Mouse (Mus musculus): ENCODE results near the gene Sacs. TPM values are rescaled to one million over a fixed set of nuclear protein-coding genes. Genes with fewer than 3 reads are reported as not detected.

The Sacs gene
- polyA plus RNA-seq, 1 experiment from 2014 or later: 0.75 TPM

DNA sequence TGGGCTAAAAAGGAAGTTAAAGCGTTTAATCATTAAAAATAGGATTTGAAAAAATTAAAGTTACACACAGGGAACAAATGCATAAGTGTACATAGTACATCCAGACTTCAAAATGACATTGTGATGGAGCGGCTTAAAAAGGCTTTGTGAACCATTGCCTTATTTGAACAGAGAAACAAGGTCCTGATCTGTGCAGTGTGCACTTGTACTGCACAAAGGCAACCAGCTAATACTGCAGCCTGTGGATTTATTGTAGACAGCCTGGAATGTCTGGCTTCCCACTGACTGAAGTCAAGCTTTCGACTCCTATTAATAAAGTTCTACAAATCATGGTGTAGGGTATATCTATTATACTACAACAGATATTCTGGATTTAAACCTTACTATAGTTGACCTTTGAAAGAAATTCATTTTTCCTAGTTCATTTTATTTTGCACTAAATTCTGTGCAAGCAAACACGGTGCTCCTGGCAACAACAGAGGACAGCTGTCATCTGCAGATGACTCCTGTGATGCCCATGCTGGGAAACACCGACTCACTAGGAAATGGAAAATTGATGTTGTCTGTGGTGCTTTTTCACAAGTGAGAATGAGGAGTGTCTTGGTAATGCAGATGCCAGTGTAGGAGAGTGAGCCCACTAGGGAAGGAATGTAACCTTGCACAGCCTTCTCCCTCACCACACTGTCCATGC lies 86.3 kb downstream of the Sacs start:
- no peak overlapping the region for H3K4me3 ChIP-seq (ENCODE audit: low read depth, low read length)
- no peak for ATAC-seq
- no peak for TF ChIP-seq EP300 (IDR thresholded peaks at IDR 0.05)
- TF ChIP-seq CTCF (IDR thresholded peaks at IDR 0.05): no peak
- no peak overlapping the region for H3K27ac ChIP-seq (ENCODE audit: low read length)
- no peaks in the 10 kb centered on the region for H3K27me3 ChIP-seq (replicated peaks; ENCODE audit: insufficient read depth, low read length)
- no peaks in the 10 kb centered on the region for H3K36me3 ChIP-seq (ENCODE audit: insufficient read depth, low read length)
- no peaks in the 10 kb centered on the region for H3K9me3 ChIP-seq (ENCODE audit: low read length)
- WGBS: 71% methylated on average over 5 of the region's 5 CpGs
- H3K4me2 ChIP-seq (replicated peaks; ENCODE audit: low read depth, low read length): no peak overlapping the region
- no peak overlapping the region for H3K9ac ChIP-seq (replicated peaks; ENCODE audit: low read depth)
- no peak for DNase-seq (ENCODE audit: low spot score)
- H3K4me1 ChIP-seq (ENCODE audit: insufficient read depth, low read depth, low read length): no peaks in the 10 kb centered on the region

DNA sequence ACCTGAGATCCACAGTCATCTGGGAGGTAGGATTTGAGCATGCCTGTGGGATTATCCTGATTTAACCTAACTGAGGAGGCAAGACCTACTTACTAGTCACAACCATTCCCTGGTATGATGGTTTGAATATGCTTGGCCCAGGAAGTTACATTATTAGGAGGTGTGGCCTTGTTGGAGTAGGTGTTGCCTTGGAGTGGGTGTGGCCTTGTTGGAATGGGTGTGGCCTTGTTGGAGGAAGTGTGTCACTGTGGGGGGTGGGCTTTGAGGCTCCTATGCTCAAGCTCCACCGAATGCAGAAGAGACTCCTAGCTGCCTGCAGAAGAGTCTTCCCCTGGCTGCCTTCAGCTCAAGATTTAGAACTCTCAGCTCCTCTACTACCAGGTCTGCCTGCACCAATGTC lies 87.9 kb downstream of the Sacs start:
- DNase-seq (ENCODE audit: low spot score): no peak
- Histone ChIP-seq H3K27ac (ENCODE audit: low read length) (no peak overlapping the region), H3K27me3 (replicated peaks; ENCODE audit: insufficient read depth, low read length) (no peaks in the 10 kb centered on the region), H3K9ac (replicated peaks; ENCODE audit: low read depth) (no peak overlapping the region), H3K36me3 (ENCODE audit: insufficient read depth, low read length) (no peaks in the 10 kb centered on the region), H3K4me2 (replicated peaks; ENCODE audit: low read depth, low read length) (no peak overlapping the region), H3K9me3 (ENCODE audit: low read length) (no peaks in the 10 kb centered on the region), H3K4me1 (ENCODE audit: insufficient read depth, low read depth, low read length) (no peaks in the 10 kb centered on the region), H3K4me3 (ENCODE audit: low read depth, low read length) (no peak overlapping the region)
- 86% methylated on average over 1 of the region's 1 CpGs for WGBS
- ATAC-seq: no peak
- no peak for TF ChIP-seq CTCF (IDR thresholded peaks at IDR 0.05)
- no peak for TF ChIP-seq EP300 (IDR thresholded peaks at IDR 0.05)

DNA sequence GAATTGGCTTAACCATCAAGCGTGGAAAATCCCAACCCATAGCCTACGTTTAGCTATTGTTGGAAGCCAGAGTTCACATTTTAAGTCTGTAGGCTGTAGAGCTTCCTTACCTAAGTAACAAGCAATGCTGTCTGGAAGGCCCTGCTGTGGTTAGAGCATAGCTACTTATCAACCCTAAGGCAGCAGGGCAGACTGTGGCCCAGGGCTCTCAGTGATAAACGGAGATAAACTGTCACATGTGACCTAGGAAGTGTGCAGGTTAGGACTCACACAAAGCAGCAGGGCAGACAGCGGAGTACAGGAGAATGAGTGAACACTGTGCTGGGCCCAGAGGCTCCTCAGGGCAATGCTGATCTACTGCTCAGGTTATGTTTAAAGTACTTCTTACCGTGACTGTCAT lies 91.5 kb downstream of the Sacs start:
- DNase-seq (ENCODE audit: low spot score): no peak
- Histone ChIP-seq H3K9ac (replicated peaks; ENCODE audit: low read depth) (no peak overlapping the region), H3K4me1 (ENCODE audit: insufficient read depth, low read depth, low read length) (no peaks in the 10 kb centered on the region), H3K4me2 (replicated peaks; ENCODE audit: low read depth, low read length) (no peak overlapping the region), H3K27ac (ENCODE audit: low read length) (no peak overlapping the region), H3K27me3 (replicated peaks; ENCODE audit: insufficient read depth, low read length) (no peaks in the 10 kb centered on the region), H3K9me3 (ENCODE audit: low read length) (no peaks in the 10 kb centered on the region), H3K4me3 (ENCODE audit: low read depth, low read length) (no peak overlapping the region), H3K36me3 (ENCODE audit: insufficient read depth, low read length) (no peaks in the 10 kb centered on the region)
- no peak for ATAC-seq
- 75% methylated on average over 5 of the region's 5 CpGs for WGBS
- no peak for TF ChIP-seq CTCF (IDR thresholded peaks at IDR 0.05)
- TF ChIP-seq EP300 (IDR thresholded peaks at IDR 0.05): no peak

DNA sequence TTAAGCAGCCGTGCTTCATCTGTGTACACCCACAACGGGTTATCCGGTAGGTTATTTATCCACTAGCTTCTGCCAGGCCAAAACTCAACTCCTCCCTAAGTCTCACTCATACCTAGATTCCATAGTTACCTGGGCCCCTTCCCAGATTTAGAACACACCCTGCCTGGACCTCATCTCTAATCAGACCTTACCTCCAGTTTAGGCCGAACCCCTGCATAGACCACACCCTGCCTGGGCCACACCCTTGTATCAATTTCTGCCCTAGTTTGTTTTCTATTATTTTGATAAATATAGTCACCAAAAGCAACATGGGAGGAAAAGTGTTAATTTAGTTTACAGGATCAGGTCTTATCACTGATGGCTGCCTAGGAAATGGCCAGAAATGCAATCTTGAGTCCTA lies 91.9 kb downstream of the Sacs start:
- no peaks in the 10 kb centered on the region for H3K4me1 ChIP-seq (ENCODE audit: insufficient read depth, low read depth, low read length)
- H3K36me3 ChIP-seq (ENCODE audit: insufficient read depth, low read length): no peaks in the 10 kb centered on the region
- no peak for DNase-seq (ENCODE audit: low spot score)
- no peak overlapping the region for H3K27ac ChIP-seq (ENCODE audit: low read length)
- no peak overlapping the region for H3K9ac ChIP-seq (replicated peaks; ENCODE audit: low read depth)
- H3K9me3 ChIP-seq (ENCODE audit: low read length): no peaks in the 10 kb centered on the region
- H3K4me3 ChIP-seq (ENCODE audit: low read depth, low read length): no peak overlapping the region
- no peak overlapping the region for H3K4me2 ChIP-seq (replicated peaks; ENCODE audit: low read depth, low read length)
- no peaks in the 10 kb centered on the region for H3K27me3 ChIP-seq (replicated peaks; ENCODE audit: insufficient read depth, low read length)
- no peak for TF ChIP-seq CTCF (IDR thresholded peaks at IDR 0.05)
- WGBS: 93% methylated on average over 4 of the region's 4 CpGs
- ATAC-seq: no peak

DNA sequence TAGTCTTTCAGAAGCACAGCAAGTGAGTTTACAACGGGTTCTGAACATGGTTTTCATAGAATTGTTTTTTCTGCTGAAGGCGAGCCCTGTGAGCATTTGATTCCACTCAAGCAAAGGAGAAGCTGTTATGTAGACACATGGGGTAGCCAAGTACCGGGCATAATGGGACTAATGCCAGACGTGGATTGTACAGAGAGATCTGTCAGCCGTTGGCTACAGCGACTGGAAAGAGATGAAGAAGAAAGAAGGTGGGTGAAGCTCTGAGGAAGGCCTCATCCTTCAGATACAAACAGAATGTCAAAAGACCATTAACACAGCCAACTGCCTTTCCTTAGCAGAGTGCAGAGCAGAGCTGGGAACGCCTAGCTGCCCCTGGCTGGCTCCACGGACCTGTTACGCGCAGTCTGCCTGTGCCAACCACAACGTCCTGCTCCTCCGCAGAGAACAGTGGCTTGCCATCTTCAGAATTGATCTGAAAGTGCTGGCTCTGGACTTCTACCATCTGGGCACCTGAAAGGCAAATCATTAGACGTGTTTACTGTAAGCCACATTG lies 93.8 kb downstream of the Sacs start:
- ATAC-seq (no peak), DNase-seq (ENCODE audit: low spot score) (no peak)
- Histone ChIP-seq H3K4me3 (ENCODE audit: low read depth, low read length) (no peak overlapping the region), H3K27me3 (replicated peaks; ENCODE audit: insufficient read depth, low read length) (no peaks in the 10 kb centered on the region), H3K4me1 (ENCODE audit: insufficient read depth, low read depth, low read length) (no peaks in the 10 kb centered on the region), H3K9me3 (ENCODE audit: low read length) (no peaks in the 10 kb centered on the region), H3K9ac (replicated peaks; ENCODE audit: low read depth) (no peak overlapping the region), H3K4me2 (replicated peaks; ENCODE audit: low read depth, low read length) (no peak overlapping the region), H3K27ac (ENCODE audit: low read length) (no peak overlapping the region), H3K36me3 (ENCODE audit: insufficient read depth, low read length) (no peaks in the 10 kb centered on the region)
- 79% methylated on average over 13 of the region's 13 CpGs for WGBS
- TF ChIP-seq EP300 (IDR thresholded peaks at IDR 0.05) (no peak), CTCF (IDR thresholded peaks at IDR 0.05) (no peak)

DNA sequence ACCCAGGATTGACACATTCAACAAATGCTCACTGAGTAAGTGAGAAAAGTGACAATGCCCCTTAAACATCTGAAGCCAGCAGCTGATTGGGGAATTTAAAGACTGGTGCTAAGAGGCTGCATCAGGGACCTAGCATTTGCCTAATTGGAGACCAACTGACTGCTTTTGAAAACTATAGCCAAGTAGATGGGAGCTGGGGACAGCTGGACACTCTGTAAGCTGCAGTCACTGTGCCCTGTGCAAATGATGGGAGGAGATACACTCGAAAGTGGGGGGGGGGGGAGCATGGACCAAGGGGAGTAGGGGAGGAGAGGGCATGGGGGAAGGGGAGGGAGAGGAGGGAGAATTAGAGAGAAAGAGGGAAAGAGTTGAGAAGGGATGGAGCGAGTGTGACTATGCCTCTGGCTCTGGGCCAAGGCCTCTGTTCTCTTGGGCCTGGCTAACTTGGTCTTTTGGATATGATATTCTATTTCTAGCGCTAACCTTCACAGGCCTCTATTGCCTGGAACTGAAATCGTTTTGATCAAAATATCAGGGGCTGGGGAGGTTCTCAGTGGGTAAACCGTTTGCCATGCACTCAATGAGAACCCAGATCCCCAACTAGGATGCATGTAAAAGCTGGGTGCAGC lies 97.7 kb downstream of the Sacs start:
- 43% methylated on average over 5 of the region's 5 CpGs for WGBS
- Histone ChIP-seq H3K4me2 (replicated peaks; ENCODE audit: low read depth, low read length) (no peak overlapping the region), H3K27me3 (replicated peaks; ENCODE audit: insufficient read depth, low read length) (no peaks in the 10 kb centered on the region), H3K9ac (replicated peaks; ENCODE audit: low read depth) (no peak overlapping the region), H3K36me3 (ENCODE audit: insufficient read depth, low read length) (no peaks in the 10 kb centered on the region), H3K4me3 (ENCODE audit: low read depth, low read length) (no peak overlapping the region), H3K4me1 (ENCODE audit: insufficient read depth, low read depth, low read length) (no peaks in the 10 kb centered on the region), H3K9me3 (ENCODE audit: low read length) (no peaks in the 10 kb centered on the region), H3K27ac (ENCODE audit: low read length) (no peak overlapping the region)
- no peak for ATAC-seq
- DNase-seq (ENCODE audit: low spot score): no peak
- TF ChIP-seq CTCF (IDR thresholded peaks at IDR 0.05) (no peak), EP300 (IDR thresholded peaks at IDR 0.05) (no peak)
